Mouse (Mus musculus): ENCODE results near the gene Abhd4.
A peak's percentile ranks its signal among the peaks of the same experiment; 100 is the strongest.

Gene Abhd4

GRCm38 (mm10) chr14:54235825-54236540 is 18.0 kb upstream of the Abhd4 start:
- no peak for DNase-seq (ENCODE audit: low read depth in 1 of 2, low spot score in 2 of 2)

GRCm38 (mm10) chr14:54236881-54237280 is 17.1 kb upstream of the Abhd4 start:
- DNase-seq (ENCODE audit: low read depth in 1 of 2, low spot score in 2 of 2), result no peak

- DNase-seq (ENCODE audit: low read depth in 1 of 2, low spot score in 2 of 2), result peak in 1 of 2 experiments; percentile 65
Measured at GRCm38 (mm10) chr14:54239002-54239736, 14.8 kb upstream of the Abhd4 start.

GRCm38 (mm10) chr14:54240542-54240941 is 13.4 kb upstream of the Abhd4 start:
- DNase-seq (ENCODE audit: low read depth in 1 of 2, low spot score in 2 of 2), result no peak

GRCm38 (mm10) chr14:54244183-54244582 is 9.8 kb upstream of the Abhd4 start:
- no peak for DNase-seq (ENCODE audit: low read depth in 1 of 2, low spot score in 2 of 2)

GRCm38 (mm10) chr14:54246232-54246631 is 7.8 kb upstream of the Abhd4 start:
- no peak for DNase-seq (ENCODE audit: low read depth in 1 of 2, low spot score in 2 of 2)

- no peak for DNase-seq (ENCODE audit: low read depth in 1 of 2, low spot score in 2 of 2)
Measured at GRCm38 (mm10) chr14:54249326-54249725, 4.7 kb upstream of the Abhd4 start.

- DNase-seq (ENCODE audit: low read depth in 1 of 2, low spot score in 2 of 2), result no peak
Measured at GRCm38 (mm10) chr14:54250122-54250521, 3.9 kb upstream of the Abhd4 start.

GRCm38 (mm10) chr14:54254670-54255202 is 748 bp downstream of the Abhd4 start:
- DNase-seq (ENCODE audit: low read depth in 1 of 2, low spot score in 2 of 2), result no peak

GRCm38 (mm10) chr14:54258131-54258670 is 4.2 kb downstream of the Abhd4 start:
- no peak for DNase-seq (ENCODE audit: low read depth in 1 of 2, low spot score in 2 of 2)

- peak; percentile 38 to 73 for DNase-seq (ENCODE audit: low read depth in 1 of 2, low spot score in 2 of 2)
Measured at GRCm38 (mm10) chr14:54259003-54259721, 5.2 kb downstream of the Abhd4 start.

GRCm38 (mm10) chr14:54259722-54260085 is 5.7 kb downstream of the Abhd4 start:
- DNase-seq (ENCODE audit: low read depth in 1 of 2, low spot score in 2 of 2), result no peak

- DNase-seq (ENCODE audit: low read depth in 1 of 2, low spot score in 2 of 2), result no peak
Measured at GRCm38 (mm10) chr14:54260196-54260595, 6.2 kb downstream of the Abhd4 start.

GRCm38 (mm10) chr14:54261386-54261785 is 7.4 kb downstream of the Abhd4 start:
- no peak for DNase-seq (ENCODE audit: low read depth in 1 of 2, low spot score in 2 of 2)

- no peak for DNase-seq (ENCODE audit: low read depth in 1 of 2, low spot score in 2 of 2)
Measured at GRCm38 (mm10) chr14:54262622-54263021, 8.6 kb downstream of the Abhd4 start.

- no peak for DNase-seq (ENCODE audit: low read depth in 1 of 2, low spot score in 2 of 2)
Measured at GRCm38 (mm10) chr14:54263099-54263498, 9.1 kb downstream of the Abhd4 start.

- DNase-seq (ENCODE audit: low read depth in 1 of 2, low spot score in 2 of 2), result no peak
Measured at GRCm38 (mm10) chr14:54264231-54264630, 10.2 kb downstream of the Abhd4 start.

GRCm38 (mm10) chr14:54265093-54265492 is 11.1 kb downstream of the Abhd4 start:
- no peak for DNase-seq (ENCODE audit: low read depth in 1 of 2, low spot score in 2 of 2)

- no peak for DNase-seq (ENCODE audit: low read depth in 1 of 2, low spot score in 2 of 2)
Measured at GRCm38 (mm10) chr14:54265951-54266350, 12.0 kb downstream of the Abhd4 start.

GRCm38 (mm10) chr14:54267966-54268365 is 14.0 kb downstream of the Abhd4 start:
- DNase-seq (ENCODE audit: low read depth in 1 of 2, low spot score in 2 of 2), result no peak

GRCm38 (mm10) chr14:54269566-54269965 is 15.6 kb downstream of the Abhd4 start:
- no peak for DNase-seq (ENCODE audit: low read depth in 1 of 2, low spot score in 2 of 2)

Data from monocyte, adult 2 months (primary cell).